Mouse (Mus musculus): ENCODE data around the gene Lcn9.

GRCm38 (mm10) chr2:25842758-25843157 is 19.8 kb downstream of the Lcn9 start:
- TF ChIP-seq CTCF (IDR thresholded peaks at IDR 0.05; ENCODE audit: low read depth, low read length) (no peak), GATA1 (IDR thresholded peaks at IDR 0.05; ENCODE audit: borderline replicate concordance, low read length) (no peak), POLR2AphosphoS5 (IDR thresholded peaks at IDR 0.05; ENCODE audit: insufficient replicate concordance, low read depth, low read length) (no peak), GATA2 (IDR thresholded peaks at IDR 0.05; ENCODE audit: borderline replicate concordance, low read depth, low read length) (no peak), TAL1 (conservative IDR thresholded peaks at IDR 0.05; ENCODE audit: low read depth, low read length) (no peak)
